Mouse (Mus musculus): ENCODE measurements around the gene Cers2. TPM values are rescaled to one million over a fixed set of nuclear protein-coding genes. Genes with fewer than 3 reads are reported as not detected.

Gene Cers2
- polyA plus RNA-seq, 1 experiment from 2014 or later: 148 TPM

- ATAC-seq (ENCODE audit: insufficient read depth, low FRiP score): no peak
- H3K27me3 ChIP-seq (ENCODE audit: control insufficient read depth, insufficient read depth, low read length): no peaks in the 10 kb centered on the region
- H3K36me3 ChIP-seq (ENCODE audit: control insufficient read depth, insufficient read depth, low read length): no peaks in the 10 kb centered on the region
- H3K4me3 ChIP-seq (replicated peaks; ENCODE audit: low read length): no peak overlapping the region
- peaks cover 10% of the 10 kb centered on the region for H3K4me1 ChIP-seq (ENCODE audit: control insufficient read depth, insufficient read depth, low read length)
- no peak overlapping the region for H3K9ac ChIP-seq (ENCODE audit: low read length)
- H3K27ac ChIP-seq (ENCODE audit: low read length): 0 out of 2 replicates have a peak overlapping the region, but pooled peaks have one; percentile 10
- no peaks in the 10 kb centered on the region for H3K9me3 ChIP-seq (replicated peaks; ENCODE audit: control insufficient read depth, low read length)
- 84% methylated on average over 1 of the region's 1 CpGs for WGBS
- no peak overlapping the region for H3K4me2 ChIP-seq (ENCODE audit: low read depth, low read length)
These were observed 37.4 kb upstream of the Cers2 start for GRCm38 (mm10) chr3:95277149-95277551.

GRCm38 (mm10) chr3:95280747-95281146 lies 33.8 kb upstream of the Cers2 start:
- H3K27me3 ChIP-seq (ENCODE audit: control insufficient read depth, insufficient read depth, low read length): no peaks in the 10 kb centered on the region
- H3K27ac ChIP-seq (ENCODE audit: low read length): peak overlapping the region; percentile 94
- H3K4me1 ChIP-seq (ENCODE audit: control insufficient read depth, insufficient read depth, low read length): peaks cover 24% of the 10 kb centered on the region
- no peaks in the 10 kb centered on the region for H3K36me3 ChIP-seq (ENCODE audit: control insufficient read depth, insufficient read depth, low read length)
- ATAC-seq (ENCODE audit: insufficient read depth, low FRiP score): no peak
- H3K4me2 ChIP-seq (ENCODE audit: low read depth, low read length): peak overlapping the region; percentile 95
- 6% methylated on average over 8 of the region's 8 CpGs for WGBS
- peak overlapping the region; percentile 83 for H3K4me3 ChIP-seq (replicated peaks; ENCODE audit: low read length)
- H3K9ac ChIP-seq (ENCODE audit: low read length): peak overlapping the region; percentile 90
- no peaks in the 10 kb centered on the region for H3K9me3 ChIP-seq (replicated peaks; ENCODE audit: control insufficient read depth, low read length)

- under 1% methylated on average over 53 of the region's 53 CpGs for WGBS
- Histone ChIP-seq H3K36me3 (ENCODE audit: control insufficient read depth, insufficient read depth, low read length) (no peaks in the 10 kb centered on the region), H3K4me2 (ENCODE audit: low read depth, low read length) (peak within 1 kb of the TSS; percentile 95), H3K4me3 (replicated peaks; ENCODE audit: low read length) (peak within 1 kb of the TSS; percentile 83), H3K9ac (ENCODE audit: low read length) (peak within 1 kb of the TSS; percentile 90), H3K27me3 (ENCODE audit: control insufficient read depth, insufficient read depth, low read length) (no peaks in the 10 kb centered on the region), H3K9me3 (replicated peaks; ENCODE audit: control insufficient read depth, low read length) (no peaks in the 10 kb centered on the region), H3K27ac (ENCODE audit: low read length) (peak within 1 kb of the TSS; percentile 99), H3K4me1 (ENCODE audit: control insufficient read depth, insufficient read depth, low read length) (peaks cover 24% of the 10 kb centered on the region)
- ATAC-seq (ENCODE audit: insufficient read depth, low FRiP score): peak; percentile 91
These were observed 33.1 kb upstream of the Cers2 start, which contains the start of the genes Mindy1 and Prune1 for GRCm38 (mm10) chr3:95281216-95282126. TSS of gene Mindy1 (plus strand) at chr3:95281345. TSS of gene Prune1 (minus strand) at chr3:95282076.

- 0 out of 2 replicates have a peak, but pooled peaks have one; percentile 0 for ATAC-seq (ENCODE audit: insufficient read depth, low FRiP score)
These were observed 32.2 kb upstream of the Cers2 start for GRCm38 (mm10) chr3:95282381-95282864.

GRCm38 (mm10) chr3:95282865-95283588 lies 31.6 kb upstream of the Cers2 start:
- peak overlapping the region; percentile 95 for H3K4me2 ChIP-seq (ENCODE audit: low read depth, low read length)
- peak overlapping the region; percentile 99 for H3K27ac ChIP-seq (ENCODE audit: low read length)
- H3K9ac ChIP-seq (ENCODE audit: low read length): peak overlapping the region; percentile 89
- H3K9me3 ChIP-seq (replicated peaks; ENCODE audit: control insufficient read depth, low read length): no peaks in the 10 kb centered on the region
- WGBS: under 1% methylated on average over 51 of the region's 51 CpGs
- H3K27me3 ChIP-seq (ENCODE audit: control insufficient read depth, insufficient read depth, low read length): no peaks in the 10 kb centered on the region
- H3K36me3 ChIP-seq (ENCODE audit: control insufficient read depth, insufficient read depth, low read length): 0 out of 2 replicates have a peak, but pooled peaks cover under 1% of the 10 kb centered on the region
- peaks cover 18% of the 10 kb centered on the region for H3K4me1 ChIP-seq (ENCODE audit: control insufficient read depth, insufficient read depth, low read length)
- peak overlapping the region; percentile 83 for H3K4me3 ChIP-seq (replicated peaks; ENCODE audit: low read length)
- peak; percentile 73 for ATAC-seq (ENCODE audit: insufficient read depth, low FRiP score)

More at GRCm38 (mm10) chr3:95282381-95282864, 32.2 kb upstream of the Cers2 start:
- Histone ChIP-seq H3K9ac (ENCODE audit: low read length) (peak overlapping the region; percentile 89), H3K36me3 (ENCODE audit: control insufficient read depth, insufficient read depth, low read length) (no peaks in the 10 kb centered on the region), H3K27ac (ENCODE audit: low read length) (peak overlapping the region; percentile 99), H3K4me1 (ENCODE audit: control insufficient read depth, insufficient read depth, low read length) (peaks cover 20% of the 10 kb centered on the region), H3K9me3 (replicated peaks; ENCODE audit: control insufficient read depth, low read length) (no peaks in the 10 kb centered on the region), H3K4me3 (replicated peaks; ENCODE audit: low read length) (peak overlapping the region; percentile 83), H3K4me2 (ENCODE audit: low read depth, low read length) (peak overlapping the region; percentile 95), H3K27me3 (ENCODE audit: control insufficient read depth, insufficient read depth, low read length) (no peaks in the 10 kb centered on the region)
- WGBS: under 1% methylated on average over 11 of the region's 11 CpGs

- Histone ChIP-seq H3K36me3 (ENCODE audit: control insufficient read depth, insufficient read depth, low read length) (peaks cover 6% of the 10 kb centered on the region; the same call in 1 of the 2 replicates), H3K9ac (ENCODE audit: low read length) (peak overlapping the region; percentile 89), H3K4me3 (replicated peaks; ENCODE audit: low read length) (peak overlapping the region; percentile 83), H3K27ac (ENCODE audit: low read length) (peak overlapping the region; percentile 99), H3K27me3 (ENCODE audit: control insufficient read depth, insufficient read depth, low read length) (no peaks in the 10 kb centered on the region), H3K9me3 (replicated peaks; ENCODE audit: control insufficient read depth, low read length) (no peaks in the 10 kb centered on the region), H3K4me2 (ENCODE audit: low read depth, low read length) (peak overlapping the region; percentile 95), H3K4me1 (ENCODE audit: control insufficient read depth, insufficient read depth, low read length) (peaks cover 18% of the 10 kb centered on the region)
- 1% methylated on average over 7 of the region's 7 CpGs for WGBS
- no peak for ATAC-seq (ENCODE audit: insufficient read depth, low FRiP score)
These were observed 31.0 kb upstream of the Cers2 start for GRCm38 (mm10) chr3:95283589-95283941.

- 14% methylated on average over 1 of the region's 1 CpGs for WGBS
- no peak for ATAC-seq (ENCODE audit: insufficient read depth, low FRiP score)
- H3K27me3 ChIP-seq (ENCODE audit: control insufficient read depth, insufficient read depth, low read length): no peaks in the 10 kb centered on the region
- H3K4me2 ChIP-seq (ENCODE audit: low read depth, low read length): peak overlapping the region; percentile 95
- H3K9me3 ChIP-seq (replicated peaks; ENCODE audit: control insufficient read depth, low read length): no peaks in the 10 kb centered on the region
- H3K4me3 ChIP-seq (replicated peaks; ENCODE audit: low read length): peak overlapping the region; percentile 83
- H3K36me3 ChIP-seq (ENCODE audit: control insufficient read depth, insufficient read depth, low read length): peaks cover 7% of the 10 kb centered on the region; the same call in 1 of the 2 replicates
- peak overlapping the region; percentile 89 for H3K9ac ChIP-seq (ENCODE audit: low read length)
- peak overlapping the region; percentile 99 for H3K27ac ChIP-seq (ENCODE audit: low read length)
- peaks cover 18% of the 10 kb centered on the region for H3K4me1 ChIP-seq (ENCODE audit: control insufficient read depth, insufficient read depth, low read length)
These were observed 30.5 kb upstream of the Cers2 start for GRCm38 (mm10) chr3:95284062-95284461.

GRCm38 (mm10) chr3:95284501-95285281 lies 29.9 kb upstream of the Cers2 start:
- peak overlapping the region; percentile 95 for H3K4me2 ChIP-seq (ENCODE audit: low read depth, low read length)
- H3K9me3 ChIP-seq (replicated peaks; ENCODE audit: control insufficient read depth, low read length): no peaks in the 10 kb centered on the region
- peaks cover 7% of the 10 kb centered on the region; the same call in 1 of the 2 replicates for H3K36me3 ChIP-seq (ENCODE audit: control insufficient read depth, insufficient read depth, low read length)
- peak overlapping the region; percentile 29 for H3K9ac ChIP-seq (ENCODE audit: low read length)
- peak overlapping the region; percentile 99; the same call in 1 of the 2 replicates for H3K27ac ChIP-seq (ENCODE audit: low read length)
- H3K4me1 ChIP-seq (ENCODE audit: control insufficient read depth, insufficient read depth, low read length): peaks cover 18% of the 10 kb centered on the region
- H3K27me3 ChIP-seq (ENCODE audit: control insufficient read depth, insufficient read depth, low read length): no peaks in the 10 kb centered on the region
- ATAC-seq (ENCODE audit: insufficient read depth, low FRiP score): no peak
- WGBS: 76% methylated on average over 12 of the region's 12 CpGs
- H3K4me3 ChIP-seq (replicated peaks; ENCODE audit: low read length): peak overlapping the region; percentile 83

All from stomach, embryonic 16.5 days (tissue).